9 mouse cellular contexts compared by ENCODE assay signal in the genomic region with DNA sequence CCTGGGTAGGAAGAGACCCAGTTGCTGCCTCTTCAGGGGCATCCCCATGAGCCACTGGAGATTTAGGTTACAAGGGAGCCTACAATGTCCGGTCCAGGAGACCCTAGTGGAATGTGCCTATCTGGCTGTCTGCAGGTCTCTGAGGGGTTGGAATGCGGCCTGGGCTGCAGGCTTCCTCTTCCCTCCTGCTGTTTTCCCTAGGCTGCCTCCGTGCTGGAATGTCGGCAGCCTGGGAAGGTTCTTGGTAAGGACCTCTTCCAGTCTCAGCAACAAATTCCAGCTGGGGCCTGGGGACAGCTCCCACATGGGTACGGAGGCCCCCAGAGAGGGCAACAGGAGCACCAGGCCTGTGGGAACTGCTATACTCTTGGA. TPM values are rescaled to one million over a fixed set of nuclear protein-coding genes. Genes with fewer than 3 reads are reported as not detected.
DNase-seq lines count a peak whose midpoint lies in the region; ATAC-seq and TF ChIP-seq lines count a peak whose summit lies in the region.
"Had no signal": no experiment of that assay in that cellular context is flagged by ENCODE, and none has a peak within 500 bp of the region (broad histone marks: within the 10 kb centered on the region; RNA-seq: fewer than 3 reads in every experiment).

No protein-coding gene starts in this region.

- ATAC-seq in heart, embryonic 15.5 days (replicated peaks; ENCODE audit: insufficient number of reproducible peaks, insufficient read depth, low FRiP score, low read depth): peak; percentile 19; the same call in 1 of the 2 replicates
- no peak for ATAC-seq in limb, embryonic 14.5 days (ENCODE audit: low FRiP score, low read depth)
- no peak for ATAC-seq in megakaryocyte progenitor cell, adult 5-6 weeks (replicated peaks; ENCODE audit: poor library complexity)

- in situ Hi-C loops in ES-E14 (cut with MboI; ENCODE audit: low sequenced_read_pairs in 2 of 2, unreplicated experiment in 2 of 2): no loop called here

- H3K36me3 ChIP-seq in ES-E14 (ENCODE audit: control insufficient read depth, insufficient read depth, low read length, poor library complexity, severe bottlenecking): peaks cover 3% of the 10 kb centered on the region; the same call in 1 of the 2 replicates
- H3K36me3 ChIP-seq in heart, embryonic 15.5 days: no peaks in the 10 kb centered on the region
- H3K36me3 ChIP-seq in limb, embryonic 14.5 days (ENCODE audit: control insufficient read depth, insufficient read depth, low read length): no peaks in the 10 kb centered on the region

- no peaks in the 10 kb centered on the region for H3K9me3 ChIP-seq in ES-E14 (ENCODE audit: control insufficient read depth, insufficient read depth, low read depth, low read length)
- no peaks in the 10 kb centered on the region for H3K9me3 ChIP-seq in heart, embryonic 15.5 days (replicated peaks)
- H3K9me3 ChIP-seq in limb, embryonic 14.5 days (ENCODE audit: control insufficient read depth, low read length): no peaks in the 10 kb centered on the region

- no peak overlapping the region for H3K9ac ChIP-seq in ES-E14 (ENCODE audit: insufficient read depth, low read depth, low read length, poor library complexity, severe bottlenecking)
- no peak overlapping the region for H3K9ac ChIP-seq in heart, embryonic 15.5 days
- H3K9ac ChIP-seq in limb, embryonic 14.5 days (ENCODE audit: low read depth, low read length, severe bottlenecking): no peak overlapping the region

- H3K27ac ChIP-seq in gastrocnemius, adult 2 months: peak overlapping the region; percentile 86
- H3K27ac ChIP-seq in ES-E14 (ENCODE audit: insufficient read depth, low read depth, low read length, poor library complexity, severe bottlenecking): peak overlapping the region; percentile 69
- peak overlapping the region; percentile 93 for H3K27ac ChIP-seq in heart, embryonic 15.5 days
- H3K27ac ChIP-seq in limb, embryonic 14.5 days (replicated peaks; ENCODE audit: low read depth, low read length): peak overlapping the region; percentile 58; the same call in 1 of the 2 replicates

- peak overlapping the region; percentile 38 for H3K4me2 ChIP-seq in heart, embryonic 15.5 days
- no peak overlapping the region for H3K4me2 ChIP-seq in limb, embryonic 14.5 days (replicated peaks; ENCODE audit: low read depth, low read length, severe bottlenecking)

- no peak for TF ChIP-seq POLR2A in limb, embryonic 14.5 days (IDR thresholded peaks at IDR 0.05; ENCODE audit: borderline replicate concordance, extremely low read depth, insufficient read depth, insufficient read length)

- TF ChIP-seq CTCF in gastrocnemius, adult 2 months (IDR thresholded peaks at IDR 0.05): no peak

- DNase-seq in gastrocnemius, adult 2 months: no peak
- no peak for DNase-seq in gastrocnemius, postnatal 36 days
- peak; percentile 65 for DNase-seq in ES-E14 (ENCODE audit: low read depth, low spot score)
- DNase-seq in limb, embryonic 14.5 days (ENCODE audit: low spot score): no peak
- DNase-seq in layer of hippocampus, adult 9-11 months: no peak
- no peak for DNase-seq in frontal cortex, postnatal 25 days (ENCODE audit: low spot score in 2 of 2)

- H3K27me3 ChIP-seq in heart, embryonic 15.5 days: no peaks in the 10 kb centered on the region
- no peaks in the 10 kb centered on the region for H3K27me3 ChIP-seq in limb, embryonic 14.5 days (ENCODE audit: control insufficient read depth, insufficient read depth, low read length)

- H3K4me1 ChIP-seq in ES-E14 (ENCODE audit: control insufficient read depth in 2 of 2, insufficient read depth in 2 of 2, low read length in 2 of 2, poor library complexity in 1 of 2): peaks cover 17 to 45% of the 10 kb centered on the region in 2 experiments
- peaks cover 70% of the 10 kb centered on the region for H3K4me1 ChIP-seq in heart, embryonic 15.5 days (replicated peaks)
- peaks cover 35% of the 10 kb centered on the region for H3K4me1 ChIP-seq in limb, embryonic 14.5 days (ENCODE audit: control insufficient read depth, insufficient read depth, low read length)

- intact Hi-C loops in gastrocnemius, adult 2 months (cut with DNase I): no loop called here
- intact Hi-C loops in gastrocnemius, postnatal 36 days (cut with DNase I): no loop called here

- WGBS in heart, embryonic 15.5 days: 14% methylated on average over 5 of the region's 5 CpGs
- WGBS in limb, embryonic 14.5 days: 11% methylated on average over 5 of the region's 5 CpGs

- H3K4me3 ChIP-seq in gastrocnemius, adult 2 months: peak overlapping the region; percentile 29
- no peak overlapping the region for H3K4me3 ChIP-seq in ES-E14 (ENCODE audit: insufficient read depth in 1 of 2, low read depth in 1 of 2, low read length in 2 of 2, poor library complexity in 1 of 2, severe bottlenecking in 1 of 2)
- no peak overlapping the region for H3K4me3 ChIP-seq in heart, embryonic 15.5 days
- H3K4me3 ChIP-seq in limb, embryonic 14.5 days (replicated peaks; ENCODE audit: low read length): no peak overlapping the region

TF ChIP-seq in ES-E14, 5 proteins besides CTCF, POLR2A, EP300 and RAD21:
- TF ChIP-seq HCFC1 (IDR thresholded peaks at IDR 0.05; ENCODE audit: borderline replicate concordance, insufficient read depth, low read length): no peak
- no peak for TF ChIP-seq CHD2 (IDR thresholded peaks at IDR 0.05; ENCODE audit: low read depth, low read length)
- TF ChIP-seq ZC3H11A (IDR thresholded peaks at IDR 0.05; ENCODE audit: borderline replicate concordance, low read depth, low read length): no peak
- no peak for TF ChIP-seq ZNF384 (IDR thresholded peaks at IDR 0.05; ENCODE audit: low read depth, low read length)
- peak; percentile 33; the same call in 1 of the 2 replicates for TF ChIP-seq MAFK (IDR thresholded peaks at IDR 0.05; ENCODE audit: insufficient read depth, low read depth, low read length)

RNA-seq across cellular contexts. Expression of a gene that starts 2.2 kb away (rescaled TPM):
- total RNA-seq in gastrocnemius, adult 2 months (2021): not detected
- total RNA-seq in gastrocnemius, postnatal 36 days (2021): not detected
- total RNA-seq in ES-E14 (2012; rRNA removed): 0.18 and 0.32 TPM in 2 replicates
- polyA plus RNA-seq in heart, embryonic 15.5 days (2015; fragmentation: Nextera tagmentation; extraction: Ambion mirVana): 0.93 and 1.4 TPM in 2 replicates
- polyA plus RNA-seq in limb, embryonic 14.5 days (2012; rRNA removed): not detected in 2 replicates
- 0.75 and 0.89 TPM in 2 replicates for polyA plus RNA-seq in limb, embryonic 14.5 days (2014; fragmentation: Nextera tagmentation; extraction: Ambion mirVana)
- total RNA-seq in megakaryocyte progenitor cell, adult 5-6 weeks (2015): not detected in 2 replicates
- total RNA-seq in megakaryocyte progenitor cell, adult 5-6 weeks (2017): not detected in 2 replicates
- total RNA-seq: neutrophil, adult 5-6 weeks had no signal

RNA-seq across cellular contexts. Expression of a gene that starts 22.3 kb away (rescaled TPM):
- total RNA-seq in gastrocnemius, adult 2 months (2021): 100 to 1,000 TPM; 345 to 399 TPM
- 100 to 1,000 TPM; 331 to 334 TPM for total RNA-seq in gastrocnemius, postnatal 36 days (2021)
- 33.3 and 46.5 TPM in 2 replicates for total RNA-seq in ES-E14 (2012; rRNA removed)
- polyA plus RNA-seq in heart, embryonic 15.5 days (2015; fragmentation: Nextera tagmentation; extraction: Ambion mirVana): 107 and 109 TPM in 2 replicates
- 42.9 and 47.0 TPM in 2 replicates for polyA plus RNA-seq in limb, embryonic 14.5 days (2012; rRNA removed)
- polyA plus RNA-seq in limb, embryonic 14.5 days (2014; fragmentation: Nextera tagmentation; extraction: Ambion mirVana): 43.5 and 45.3 TPM in 2 replicates
- total RNA-seq in megakaryocyte progenitor cell, adult 5-6 weeks (2015): 23.1 and 25.1 TPM in 2 replicates
- total RNA-seq in megakaryocyte progenitor cell, adult 5-6 weeks (2017): 71.4 and 99.8 TPM in 2 replicates
